Mouse (Mus musculus): ENCODE measurements at regions not wholly inside any gene's neighbourhood (a gene's known extent, or its start where the extent isn't known, plus 50 kb on each side); places are given as distances from the start of the nearest gene placed in this dataset.
A peak's percentile ranks its signal among the peaks of the same experiment; 100 is the strongest.

GRCm38 (mm10) chr1:179858780-179859551 is 55.5 kb upstream of the Ahctf1 start:
- Histone ChIP-seq H3K27me3 (ENCODE audit: control insufficient read depth in 1 of 2, insufficient read depth in 2 of 2, low read length in 2 of 2) (no peaks in the 10 kb centered on the region), H3K27ac (ENCODE audit: control insufficient read depth, low read depth, low read length) (peak overlapping the region; percentile 40; the same call in 1 of the 2 replicates), H3K4me1 (ENCODE audit: control insufficient read depth in 1 of 2, insufficient read depth in 2 of 2, low read length in 2 of 2) (peaks cover 0 to 5% of the 10 kb centered on the region in 2 experiments), H3K9ac (ENCODE audit: control insufficient read depth, low read depth, low read length, poor library complexity, severe bottlenecking) (peak overlapping the region; percentile 54), H3K79me2 (ENCODE audit: control insufficient read depth, insufficient read depth, low read length, poor library complexity) (no peaks in the 10 kb centered on the region), H3K36me3 (ENCODE audit: control insufficient read depth in 1 of 2, insufficient read depth in 2 of 2, low read length in 2 of 2) (peaks cover 0 to 10% of the 10 kb centered on the region in 2 experiments; a peak in 2 of 4 replicates), H3K9me3 (replicated peaks; ENCODE audit: insufficient read depth, low read length) (no peaks in the 10 kb centered on the region), H3K4me3 (ENCODE audit: control insufficient read depth in 1 of 2, insufficient read depth in 1 of 2, low read depth in 2 of 2, low read length in 2 of 2) (peak overlapping the region; percentile 45 to 56)
- TF ChIP-seq SMC3 (IDR thresholded peaks at IDR 0.05; ENCODE audit: low read depth, low read length) (peak; percentile 80), ZKSCAN1 (IDR thresholded peaks at IDR 0.05; ENCODE audit: low read depth, low read length) (no peak), MXI1 (IDR thresholded peaks at IDR 0.05; ENCODE audit: low read depth, low read length) (peak; percentile 68; the same call in 1 of the 2 replicates), SIN3A (IDR thresholded peaks at IDR 0.05; ENCODE audit: low read length) (peak; percentile 67), USF1 (IDR thresholded peaks at IDR 0.05; ENCODE audit: low read depth, low read length) (no peak), JUND (IDR thresholded peaks at IDR 0.05; ENCODE audit: low read depth, low read length) (no peak), TBP (IDR thresholded peaks at IDR 0.05; ENCODE audit: low read depth, low read length) (no peak), RAD21 (IDR thresholded peaks at IDR 0.05; ENCODE audit: low read depth, low read length) (peak; percentile 92), E2F4 (IDR thresholded peaks at IDR 0.05; ENCODE audit: borderline replicate concordance, low read depth, low read length) (peak; percentile 82; the same call in 1 of the 2 replicates), MAFK (IDR thresholded peaks at IDR 0.05; ENCODE audit: borderline replicate concordance, low read depth, low read length) (no peak), HCFC1 (IDR thresholded peaks at IDR 0.05; ENCODE audit: low read depth, low read length) (0 out of 2 replicates have a peak, but pooled peaks have one; percentile 18), ETS1 (IDR thresholded peaks at IDR 0.05; ENCODE audit: low read depth, low read length) (peak; percentile 64), TAL1 (IDR thresholded peaks at IDR 0.05; ENCODE audit: low read length) (peak; percentile 44), GATA1 (IDR thresholded peaks at IDR 0.05; ENCODE audit: low read depth, low read length) (peak; percentile 80), CTCF (IDR thresholded peaks at IDR 0.05 in 2 of 3, conservative IDR thresholded peaks at IDR 0.05 in 1 of 3; ENCODE audit: control insufficient read depth in 1 of 3, insufficient read depth in 1 of 3, low read depth in 2 of 3, low read length in 3 of 3, poor library complexity in 1 of 3, severe bottlenecking in 1 of 3) (peak; percentile 38 to 88 (median 61); a peak in 5 of 6 replicates), NRF1 (IDR thresholded peaks at IDR 0.05; ENCODE audit: insufficient read depth, low read depth, low read length, poor library complexity, severe bottlenecking) (no peak), KAT2A (conservative IDR thresholded peaks at IDR 0.05; ENCODE audit: low read depth, low read length) (no peak), NELFE (IDR thresholded peaks at IDR 0.05; ENCODE audit: low read depth, low read length) (no peak), EP300 (IDR thresholded peaks at IDR 0.05; ENCODE audit: low read depth in 1 of 2, low read length in 2 of 2) (peak; percentile 77 to 87), POLR2AphosphoS2 (IDR thresholded peaks at IDR 0.05; ENCODE audit: low read length) (no peak), MYB (IDR thresholded peaks at IDR 0.05; ENCODE audit: low read depth, low read length) (peak; percentile 68), ZC3H11A (IDR thresholded peaks at IDR 0.05; ENCODE audit: low read depth, low read length) (peak; percentile 81), MAZ (IDR thresholded peaks at IDR 0.05; ENCODE audit: low read depth, low read length) (0 out of 2 replicates have a peak, but pooled peaks have one; percentile 37), RCOR1 (IDR thresholded peaks at IDR 0.05; ENCODE audit: low read depth, low read length) (peak; percentile 61; the same call in 1 of the 2 replicates), TCF12 (IDR thresholded peaks at IDR 0.05; ENCODE audit: low read depth, low read length) (peak; percentile 79), MYC (IDR thresholded peaks at IDR 0.05; ENCODE audit: low read depth, low read length) (peak; percentile 46; the same call in 1 of the 2 replicates)
- peak; percentile 83 for DNase-seq (ENCODE audit: low read depth, low spot score)

Measured in MEL (cell line).